Mouse (Mus musculus) cerebellum, adult 9-11 months (tissue): ENCODE results near the gene Dmrt1.
"Not testable (repeated sequence)": the region's sequence is repeated elsewhere in the genome, so short reads cannot be mapped to it uniquely, and the experiment has no call there.

Experiments used
- DNase-seq: peaks from one replicate; pipeline ENCODE4 v3.0.0; 2022

The Dmrt1 gene

DNA sequence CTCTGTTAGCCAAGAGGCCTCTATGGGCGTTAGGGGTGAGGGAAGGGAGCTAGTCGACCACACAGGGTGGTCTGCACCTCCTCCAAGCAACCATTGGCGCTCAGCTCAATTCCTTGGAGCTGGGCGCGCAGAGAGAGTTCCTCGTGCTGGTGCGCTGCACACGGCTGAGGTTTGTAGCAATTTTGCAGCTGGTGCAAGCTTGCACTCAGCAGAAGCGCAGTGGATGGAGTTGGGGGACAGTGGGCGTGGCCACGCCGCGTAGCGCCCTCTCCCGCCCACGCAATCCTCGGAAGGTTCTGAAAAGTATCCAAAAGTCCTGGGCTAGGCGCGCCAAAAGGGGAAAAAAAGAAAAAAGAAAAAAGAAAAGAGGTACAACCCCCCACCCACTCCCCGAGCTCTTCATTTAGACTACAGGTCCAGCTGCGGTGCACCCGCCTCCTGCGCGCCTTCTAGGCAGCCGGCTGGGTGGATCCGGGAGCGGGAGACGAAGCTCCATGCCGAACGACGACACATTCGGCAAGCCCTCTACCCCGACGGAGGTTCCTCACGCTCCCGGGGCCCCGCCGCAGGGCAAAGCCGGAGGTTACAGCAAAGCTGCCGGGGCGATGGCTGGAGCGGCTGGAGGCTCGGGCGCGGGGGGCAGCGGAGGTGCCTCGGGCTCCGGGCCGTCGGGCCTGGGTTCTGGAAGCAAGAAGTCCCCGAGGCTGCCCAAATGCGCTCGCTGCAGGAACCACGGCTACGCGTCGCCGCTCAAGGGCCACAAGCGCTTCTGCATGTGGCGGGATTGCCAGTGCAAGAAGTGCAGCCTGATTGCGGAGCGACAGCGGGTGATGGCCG lies at the start of gene Dmrt1:
Gene Dmrt1 (plus strand): TSS at position 259 of the 837 bp plus-strand sequence.
- DNase-seq, result no peak

DNA sequence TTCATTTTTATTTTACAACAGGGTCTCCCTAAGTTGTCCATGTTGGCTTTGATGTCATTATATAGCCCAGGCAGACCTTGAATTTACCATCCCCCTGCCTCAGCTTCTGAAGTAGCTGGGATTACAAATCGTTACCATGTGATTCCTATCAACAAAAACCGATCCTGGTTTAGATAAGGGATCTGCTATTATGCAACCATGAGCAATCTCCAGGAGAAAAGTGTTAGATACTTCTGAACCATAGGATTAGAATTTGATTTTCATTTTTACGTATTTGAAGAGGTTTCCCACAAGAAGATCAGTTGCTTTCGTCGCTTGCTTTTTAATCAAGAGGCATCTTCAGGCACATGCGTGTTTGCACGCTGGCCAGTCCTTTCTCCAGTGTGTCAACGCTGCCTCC lies 44.7 kb upstream of the Dmrt1 start:
- no peak for DNase-seq

DNA sequence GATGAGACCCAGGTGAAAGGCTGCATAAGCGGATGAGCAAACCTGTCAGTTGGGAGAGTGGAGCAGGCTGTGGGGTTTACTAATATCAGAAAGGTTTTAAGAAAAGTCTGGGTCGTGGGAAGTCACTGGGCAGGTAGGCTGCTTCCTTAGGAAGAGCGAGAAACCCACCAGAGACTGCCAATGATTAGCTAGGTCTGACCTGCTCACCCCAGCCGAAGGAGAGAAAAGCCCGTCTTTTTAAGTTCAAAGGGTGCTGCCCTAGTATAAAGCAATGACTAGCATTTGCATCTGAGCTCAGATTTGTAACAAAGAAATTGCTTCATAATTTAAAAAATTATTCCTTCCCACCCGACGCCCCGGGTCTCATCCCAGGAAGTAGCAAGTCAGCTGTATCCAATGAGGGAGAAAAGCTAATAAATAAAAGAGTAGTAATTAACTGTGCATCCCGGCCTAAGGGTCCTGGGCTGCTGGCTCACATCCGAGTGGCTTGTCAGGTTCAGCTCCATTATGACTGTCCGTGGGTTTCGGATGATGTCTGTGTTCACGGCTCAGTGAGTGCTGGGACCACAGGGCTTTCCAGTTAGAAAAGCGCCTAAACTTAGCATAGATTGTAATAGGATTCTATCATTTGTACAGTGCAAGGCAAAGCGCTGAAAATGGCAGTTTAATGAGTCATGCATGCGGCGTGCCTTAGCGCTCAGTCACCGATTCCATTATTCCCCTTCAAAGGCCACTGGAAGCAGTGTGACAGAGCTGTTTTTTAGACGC lies 43.7 kb upstream of the Dmrt1 start:
- DNase-seq, result no peak

DNA sequence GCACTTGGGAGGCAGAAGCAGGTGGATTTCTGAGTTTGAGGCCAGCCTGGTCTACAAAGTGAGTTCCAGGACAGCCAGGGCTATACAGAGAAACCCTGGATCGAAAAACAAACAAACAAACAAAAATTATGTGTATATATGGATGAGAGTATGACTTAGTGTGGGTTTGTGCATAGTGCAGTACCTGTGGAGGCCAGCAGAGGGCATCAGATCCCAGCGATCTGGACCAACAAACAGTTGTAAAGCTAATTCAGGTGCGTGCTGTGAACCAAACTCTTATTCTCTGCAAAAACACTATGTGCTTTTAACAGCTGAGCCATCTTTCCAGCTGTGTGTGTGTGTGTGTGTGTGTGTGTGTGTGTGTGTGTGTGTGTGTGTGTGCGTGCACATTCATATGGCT lies 29.6 kb upstream of the Dmrt1 start:
- DNase-seq, result not testable (repeated sequence)

DNA sequence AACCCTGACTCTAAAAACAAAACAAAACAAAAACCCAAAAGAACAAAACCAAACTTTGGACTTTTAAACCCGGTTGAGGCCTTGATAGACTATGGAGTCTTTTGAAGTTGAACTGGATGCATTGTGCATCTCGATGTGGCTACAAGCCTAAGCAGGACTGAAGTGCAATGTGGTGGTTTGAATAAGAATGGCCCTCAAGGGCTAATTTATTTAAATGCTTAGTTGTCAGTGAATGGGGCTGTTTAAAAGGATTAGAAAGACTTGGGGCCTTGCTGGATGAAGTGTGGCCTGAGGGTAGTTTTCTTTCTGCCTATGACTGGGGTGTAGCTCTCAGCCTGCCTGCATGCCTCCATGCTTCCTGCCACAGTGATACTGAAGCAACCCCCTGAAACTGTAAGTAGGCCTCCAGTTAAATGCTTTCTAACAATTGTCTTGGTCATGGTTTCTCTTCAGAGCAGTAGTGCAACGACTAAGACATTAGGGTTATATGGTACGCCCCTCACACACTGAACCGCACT lies 26.2 kb upstream of the Dmrt1 start:
- DNase-seq, result no peak

DNA sequence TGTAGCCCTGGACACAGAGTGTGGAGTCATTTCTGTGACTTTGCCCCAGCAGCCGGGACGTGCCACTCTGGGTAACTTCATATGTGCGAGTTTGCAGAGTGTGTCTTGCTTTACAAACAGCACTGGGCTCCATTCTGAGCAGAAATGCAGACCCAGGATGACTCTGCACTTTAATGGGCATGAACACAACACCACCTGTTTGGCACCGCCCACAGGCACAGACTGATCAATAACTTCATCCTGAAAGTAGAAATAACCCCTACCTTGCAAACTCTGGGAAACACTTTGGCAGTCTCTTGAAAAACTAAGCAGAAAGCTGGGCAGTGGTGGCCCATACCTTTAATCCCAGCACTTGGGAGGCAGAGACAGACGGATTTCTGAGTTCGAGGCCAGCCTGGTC lies 24.6 kb upstream of the Dmrt1 start:
- no peak for DNase-seq

DNA sequence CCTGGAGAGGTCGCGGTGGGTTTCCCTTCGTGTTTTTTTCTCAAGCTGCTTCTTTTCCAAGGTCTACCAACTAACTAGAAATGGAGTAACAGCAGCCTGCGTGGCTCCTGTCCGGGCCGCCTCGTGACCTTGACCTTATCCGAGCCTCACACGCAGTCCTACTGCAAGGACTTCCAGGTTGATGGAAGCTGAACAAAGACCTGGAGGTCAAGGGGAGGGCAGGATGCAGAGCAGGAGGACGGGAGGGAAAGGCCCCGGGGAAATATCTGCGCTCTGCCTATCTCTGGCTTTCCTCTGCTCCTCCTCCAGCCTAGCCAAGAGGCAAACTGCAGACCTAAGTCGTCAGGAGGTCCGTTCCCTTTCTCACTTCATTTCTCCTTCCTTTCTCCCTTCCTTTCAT lies 18.9 kb upstream of the Dmrt1 start:
- DNase-seq, result no peak

DNA sequence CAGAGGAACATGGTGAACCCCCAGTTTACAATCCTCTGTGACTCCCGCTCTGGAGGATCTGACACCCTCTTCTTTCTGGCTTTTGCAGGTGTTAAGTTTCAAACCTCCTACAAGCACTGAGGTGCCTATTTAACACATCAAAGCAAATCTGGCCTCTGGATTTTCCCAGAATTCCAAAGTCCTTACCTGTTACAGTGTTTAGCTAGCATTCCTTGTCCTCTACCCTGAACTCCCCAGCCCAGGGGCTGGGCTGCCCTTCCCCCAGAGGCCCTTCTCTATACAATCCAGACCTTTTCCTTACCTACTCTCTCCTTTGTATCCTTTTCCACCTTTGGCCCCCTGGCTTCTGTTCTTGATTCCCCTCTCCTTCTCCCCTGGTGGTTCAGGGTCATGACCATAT lies 18.1 kb upstream of the Dmrt1 start:
- no peak for DNase-seq

DNA sequence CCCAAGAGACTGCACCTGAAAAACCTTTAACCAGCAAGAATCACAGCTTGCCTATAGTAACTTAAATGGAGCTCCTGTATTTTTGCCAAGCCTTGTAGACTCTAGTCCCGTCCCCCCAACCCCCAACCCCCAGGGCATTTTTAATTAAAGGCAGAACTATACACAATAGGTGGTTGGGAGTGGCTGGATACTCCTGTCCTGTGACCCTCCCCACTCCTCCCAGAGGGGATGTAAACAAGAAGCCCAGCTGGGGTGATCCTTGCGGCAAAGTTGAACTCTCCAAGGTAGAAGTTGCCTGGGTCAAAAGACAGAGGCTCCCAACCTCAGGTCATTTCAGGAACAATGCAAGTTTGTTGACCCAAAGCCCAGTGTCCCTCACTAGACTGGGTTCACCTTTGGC lies 16.9 kb upstream of the Dmrt1 start:
- DNase-seq, result no peak

DNA sequence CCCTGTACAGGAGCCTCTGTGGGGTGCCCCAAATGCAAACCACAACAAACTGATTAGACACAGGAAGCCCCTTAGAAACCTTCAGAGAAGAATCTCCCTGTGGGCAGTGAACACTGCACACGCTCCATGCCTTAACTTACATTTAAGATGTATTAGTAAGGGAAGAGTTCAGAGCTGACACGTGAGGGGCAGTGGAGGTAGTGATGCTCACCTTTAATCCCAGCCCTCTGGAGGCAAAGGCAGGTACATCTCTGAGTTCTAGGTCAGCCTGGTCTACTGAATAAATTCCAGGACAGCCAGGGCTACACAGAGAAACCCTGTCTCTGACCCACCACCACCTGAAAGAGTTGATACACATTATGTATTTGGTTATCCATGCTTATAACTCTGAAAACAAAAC lies 15.9 kb upstream of the Dmrt1 start:
- no peak for DNase-seq

DNA sequence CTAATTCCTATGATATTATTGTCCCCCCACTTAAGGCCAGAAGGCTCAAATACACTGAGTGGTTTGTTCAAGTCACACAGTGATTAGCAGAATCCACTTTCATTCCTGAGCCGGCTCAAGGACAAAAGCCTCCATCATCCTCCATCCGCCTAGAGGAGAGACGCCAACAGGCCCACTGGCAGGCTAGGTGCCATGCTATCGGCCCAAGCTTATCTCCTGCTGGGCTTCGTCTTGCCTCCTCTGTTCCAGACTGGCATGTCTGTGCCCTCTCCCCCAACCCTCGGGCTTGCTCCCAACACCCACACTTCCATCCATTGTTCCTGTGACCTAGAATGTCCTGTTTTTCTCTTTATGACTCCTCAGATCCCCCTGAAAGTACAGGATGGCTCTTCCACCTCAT lies 8.0 kb upstream of the Dmrt1 start:
- no peak for DNase-seq

DNA sequence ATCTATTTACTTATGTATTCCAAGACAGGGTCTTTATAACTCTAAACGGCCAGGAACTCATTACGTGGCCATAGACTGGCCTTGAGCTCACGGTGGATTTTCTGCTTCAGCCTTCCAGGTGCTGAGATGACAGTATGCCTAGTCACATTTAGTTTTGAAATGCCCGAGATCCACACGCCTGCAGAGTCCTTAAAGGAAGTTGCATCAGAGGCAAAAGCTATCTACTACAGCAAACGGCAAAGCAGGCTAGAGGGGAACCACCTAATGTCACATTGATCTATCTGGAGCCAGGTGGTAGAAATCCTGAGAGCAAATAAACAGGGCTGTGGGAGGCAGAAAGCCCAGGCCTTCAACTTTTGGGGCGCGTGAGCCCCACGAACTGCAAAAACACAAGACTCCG lies 540 bp upstream of the Dmrt1 start:
- DNase-seq, result no peak

DNA sequence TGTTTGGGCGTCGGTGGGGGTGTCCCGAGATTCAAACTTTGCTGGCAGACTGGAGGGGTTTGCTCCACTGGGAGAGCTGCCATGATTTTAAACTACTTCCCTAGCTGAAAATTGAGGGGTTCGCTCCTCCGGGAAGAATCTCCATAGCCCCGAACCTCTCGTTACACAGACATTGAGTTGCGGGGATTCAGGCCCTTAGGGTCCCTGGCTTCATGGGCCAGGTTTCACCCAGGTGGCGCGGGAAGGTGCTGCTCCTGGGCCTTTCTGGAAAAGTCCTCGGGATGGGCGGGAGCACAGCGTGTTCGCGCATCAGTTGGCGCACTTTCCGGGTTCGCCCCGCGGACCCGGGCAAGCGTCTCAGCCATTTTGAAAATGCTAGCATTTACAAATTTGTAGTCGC lies 1.2 kb downstream of the Dmrt1 start:
- DNase-seq, result no peak

DNA sequence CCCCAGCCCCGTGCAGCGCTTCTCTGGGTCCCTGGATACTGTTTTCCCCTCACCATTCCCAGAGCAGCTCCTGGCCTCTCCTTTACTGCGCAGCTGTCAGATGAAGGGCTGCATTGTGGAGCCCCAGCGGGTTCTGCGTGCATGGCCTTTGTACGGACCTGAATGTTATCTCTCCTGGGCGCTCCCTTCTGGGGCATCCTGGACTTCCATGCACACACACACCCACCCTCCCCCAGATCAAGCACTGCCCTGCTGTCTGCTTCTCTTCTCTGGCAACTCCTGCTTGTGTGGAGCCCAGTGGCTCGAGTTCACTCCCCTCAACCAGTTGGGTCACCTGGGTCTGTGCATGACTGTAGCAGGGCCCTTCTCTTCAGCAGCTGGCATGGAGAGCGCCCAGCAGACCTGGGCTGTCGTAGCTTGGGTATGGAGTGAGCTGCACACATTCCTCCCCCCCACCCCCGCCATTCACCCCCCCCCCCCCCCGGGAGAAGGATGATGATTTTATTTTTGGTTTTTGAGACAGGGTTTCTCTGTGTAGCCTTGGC lies 9.6 kb downstream of the Dmrt1 start:
- no peak for DNase-seq

DNA sequence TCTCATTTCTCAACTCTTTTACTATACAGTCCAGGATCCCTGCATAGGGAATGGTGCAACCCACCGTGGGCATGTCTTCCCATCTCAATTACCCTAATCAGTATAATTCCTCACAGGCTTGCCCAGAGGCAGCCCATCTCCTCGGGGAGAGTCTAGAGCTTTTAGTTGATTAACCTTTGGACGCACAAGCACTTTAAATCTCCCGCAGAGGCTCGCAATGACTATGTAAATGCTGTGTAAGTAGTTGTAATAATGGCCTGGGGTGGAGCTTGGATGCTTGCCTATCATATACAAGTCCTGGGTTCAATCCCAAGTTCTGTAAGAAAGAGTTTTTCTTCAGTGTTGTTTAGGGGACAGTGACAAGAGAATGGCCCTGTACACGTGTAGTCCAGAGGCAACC lies 18.7 kb downstream of the Dmrt1 start:
- DNase-seq, result no peak

DNA sequence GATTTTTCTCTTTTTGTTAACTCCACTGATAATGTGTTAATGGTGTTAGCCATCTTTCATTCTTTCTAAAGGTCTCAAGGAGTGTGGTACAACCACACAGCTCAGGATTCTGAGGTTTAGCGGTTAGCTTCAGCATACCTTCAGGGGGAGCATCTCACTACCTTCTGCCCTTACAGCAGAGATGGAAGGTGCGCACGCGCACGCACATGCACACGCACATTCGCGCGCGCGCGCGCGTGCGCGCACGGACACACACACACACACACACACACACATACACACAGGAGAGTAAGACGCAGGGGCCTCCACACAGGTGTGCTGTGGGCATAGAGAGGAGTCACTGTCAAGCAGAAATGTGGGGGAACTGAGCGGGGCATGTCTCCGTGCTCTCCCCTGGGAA lies 20.3 kb downstream of the Dmrt1 start:
- no peak for DNase-seq

DNA sequence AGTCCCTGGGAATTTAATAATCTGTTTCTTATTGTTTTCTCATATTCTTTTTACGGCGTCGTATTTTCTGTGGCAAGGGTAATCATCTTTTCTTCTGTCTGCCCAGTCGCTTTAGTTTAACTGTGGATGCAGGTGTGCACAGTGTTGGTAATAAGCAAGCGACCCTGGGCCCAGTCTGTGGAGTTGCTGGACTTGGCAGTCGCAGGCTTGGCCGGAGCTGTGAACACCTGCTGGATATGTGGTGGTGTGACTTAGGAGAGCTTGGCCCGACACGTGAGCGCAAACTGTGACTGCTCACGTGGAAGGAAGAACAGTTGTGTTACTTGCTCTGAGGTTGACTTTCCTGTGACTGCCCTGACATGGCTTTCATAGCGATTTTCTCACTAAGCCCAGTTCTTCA lies 24.3 kb downstream of the Dmrt1 start:
- DNase-seq, result no peak

DNA sequence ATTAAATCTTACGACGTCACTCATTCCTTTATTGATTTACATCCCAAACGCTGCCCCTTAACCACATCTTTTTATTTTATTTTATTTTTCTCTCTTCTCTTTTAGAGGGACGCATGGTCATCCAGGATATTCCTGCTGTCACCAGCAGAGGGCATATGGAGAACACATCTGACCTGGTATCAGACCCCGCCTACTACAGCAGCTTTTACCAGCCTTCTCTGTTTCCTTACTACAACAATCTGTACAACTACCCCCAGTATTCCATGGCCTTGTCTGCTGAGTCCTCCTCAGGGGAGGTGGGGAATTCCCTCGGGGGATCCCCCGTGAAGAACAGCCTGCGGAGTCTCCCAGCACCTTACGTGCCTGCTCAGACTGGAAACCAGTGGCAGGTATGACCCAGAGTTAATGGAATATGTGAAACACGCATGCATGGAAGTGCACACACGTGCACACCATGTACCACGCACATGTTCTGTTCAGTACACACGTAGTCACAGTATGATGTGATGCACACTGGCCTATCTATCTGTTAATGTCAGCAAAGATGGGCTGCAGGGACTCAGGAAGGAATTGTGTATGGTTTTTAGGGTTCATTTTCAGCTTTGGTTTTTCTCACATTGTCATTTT lies 40.4 kb downstream of the Dmrt1 start:
- DNase-seq, result peak; percentile 11

DNA sequence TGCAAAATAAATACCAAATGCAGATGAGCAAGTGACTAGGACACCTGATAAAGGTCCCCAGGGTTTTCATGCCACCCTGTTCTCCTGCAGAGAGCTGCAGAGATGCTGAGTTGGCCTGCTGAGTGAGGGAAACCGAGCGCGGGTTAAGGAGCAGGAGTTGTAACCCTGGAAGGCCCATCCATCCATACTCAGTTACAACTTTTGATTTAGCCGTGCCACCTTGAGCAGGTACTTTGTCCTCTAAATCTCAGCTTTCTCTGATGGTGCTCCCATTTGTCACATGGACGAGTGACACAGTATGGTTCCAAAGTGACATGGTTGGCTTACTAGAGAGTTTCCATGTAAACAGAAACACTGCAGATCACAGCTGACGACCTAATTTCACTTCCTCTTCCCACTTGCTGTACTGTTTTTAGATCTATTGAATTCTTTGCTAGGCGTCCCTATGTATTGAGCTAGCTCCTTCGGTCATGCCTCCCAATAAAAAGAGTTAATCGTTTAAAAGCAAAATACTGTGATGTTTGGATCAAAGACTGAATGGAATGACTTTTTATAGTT lies 41.7 kb downstream of the Dmrt1 start:
- no peak for DNase-seq

DNA sequence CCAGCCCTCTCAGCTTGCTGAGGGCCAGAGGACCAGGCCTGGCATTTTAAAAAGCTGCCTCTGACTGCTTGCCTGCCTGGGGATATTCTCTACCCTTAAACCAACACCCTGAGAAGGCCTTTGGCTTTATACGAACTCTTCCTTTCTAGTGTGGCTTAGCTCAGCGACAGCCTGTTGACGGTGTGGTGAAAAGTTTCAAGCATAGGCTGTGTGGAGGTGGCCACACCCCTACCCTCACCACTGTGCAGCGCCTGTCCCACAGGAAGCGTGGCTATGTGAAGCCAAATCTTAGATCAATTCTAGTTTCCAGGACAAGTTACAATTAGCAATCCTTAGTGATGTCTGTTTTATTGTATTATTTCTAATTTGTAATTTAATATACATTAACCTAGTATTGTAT lies 44.9 kb downstream of the Dmrt1 start:
- DNase-seq, result no peak

DNA sequence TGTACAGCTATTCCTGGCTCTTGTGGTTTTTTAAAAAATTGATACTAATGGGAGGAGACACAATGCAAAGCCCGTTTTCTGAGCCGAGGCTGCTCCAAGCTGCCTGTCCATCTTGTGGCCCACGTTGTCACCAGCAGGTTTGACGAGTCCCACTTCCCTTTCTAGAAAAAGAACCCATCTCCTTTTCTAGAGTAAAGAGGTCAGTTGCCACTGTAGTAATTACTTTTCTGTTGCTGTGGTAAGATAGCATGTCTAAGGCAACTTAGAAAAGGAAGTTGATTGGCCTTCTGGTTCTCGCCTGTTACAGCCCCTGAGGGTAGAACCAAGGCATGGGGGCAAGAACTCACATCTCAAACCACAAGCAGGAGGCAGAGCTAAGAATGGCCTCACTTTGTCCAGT lies 45.6 kb downstream of the Dmrt1 start:
- DNase-seq, result no peak

DNA sequence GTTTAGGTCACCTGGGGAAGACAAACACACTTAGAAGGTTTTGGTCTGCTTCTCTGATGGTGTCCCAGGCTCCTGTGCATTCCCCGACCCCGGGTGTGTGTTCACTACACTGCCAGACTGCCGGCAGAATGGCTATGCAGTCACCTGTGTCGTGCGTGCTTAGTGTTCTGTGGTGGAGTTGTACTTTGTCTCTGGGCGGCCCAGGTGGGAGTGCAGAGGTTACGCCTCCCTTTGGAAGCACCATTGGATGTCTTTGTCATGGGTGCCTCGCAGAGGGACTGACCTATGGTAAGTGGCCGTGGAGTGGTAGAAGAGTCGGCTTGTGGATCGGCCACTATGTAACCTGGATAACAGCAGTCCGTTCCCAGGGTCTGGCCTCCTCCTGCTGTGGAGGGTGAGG lies 59.0 kb downstream of the Dmrt1 start:
- DNase-seq, result no peak

DNA sequence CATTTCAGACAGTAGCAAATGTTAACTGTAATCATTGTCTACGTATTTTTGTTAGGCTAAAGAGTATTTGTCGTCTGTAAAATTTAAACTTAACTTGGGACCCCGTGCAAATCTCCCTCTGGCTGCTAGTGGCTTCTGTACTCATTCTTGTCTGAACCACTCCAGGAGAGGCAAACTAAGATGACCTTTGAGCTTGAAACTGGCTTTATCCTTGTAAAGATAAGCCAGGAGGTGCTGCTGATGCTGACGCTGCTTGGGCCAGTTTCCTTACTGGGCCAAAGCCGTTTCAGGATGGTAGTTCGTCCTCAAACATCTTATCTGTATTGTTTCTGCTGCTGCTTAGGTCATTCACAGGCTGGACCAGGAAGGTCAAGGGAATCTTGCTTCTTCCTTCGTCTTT lies 64.4 kb downstream of the Dmrt1 start:
- no peak for DNase-seq
